Mouse (Mus musculus) left cerebral cortex, adult 2 months (tissue): Measurements from ENCODE around the gene Pdcd1lg2. TPM values are rescaled to one million over a fixed set of nuclear protein-coding genes. Genes with fewer than 3 reads are reported as not detected.

ENCODE experiments used
- DNase-seq, 2 experiments: peaks; one replicate each; pipeline ENCODE4 v3.0.0; 2021 to 2022; ENCODE audit warnings: low spot score in 2 of 2, mixed read lengths in 1 of 2; ENCODE audit errors: extremely low spot score in 1 of 2
- H3K27ac ChIP-seq: fragments of 200-600 bp; 2 replicates; pipeline ENCODE4 v1.8.1; 2022
- H3K4me3 ChIP-seq: fragments of 200-600 bp; 2 replicates; pipeline ENCODE4 v1.8.1; 2022
- CTCF ChIP-seq: fragments of 200-600 bp; IDR thresholded peaks from 2 replicates; pipeline ENCODE4 v1.8.1; 2022; ENCODE audit warnings: antibody characterized with exemption, mild to moderate bottlenecking, moderate library complexity
- intact Hi-C: fragments of 180-260 bp; cut with DNase I; formaldehyde crosslinking; loops from one replicate; pipeline ENCODE4 v1.15.1; 2025
- long read RNA-seq, 2 experiments: library from polyadenylated mRNA; stranded (forward); transcript quantifications; one replicate each; pipeline ENCODE4 v2.0.0; 2021; ENCODE audit warnings: borderline mapping rate in 2 of 2
- total RNA-seq, 2 experiments: library from RNA; stranded (reverse); gene quantifications; 2 replicates each; pipeline ENCODE4 v1.2.3; 2021

The Pdcd1lg2 gene
- total RNA-seq, result under 1 TPM in 1 of 2 experiments, not detected in 1; 0.32 TPM
- long read RNA-seq, experiment 1, result 0 reads
- long read RNA-seq, experiment 2, result 0 reads

DNA sequence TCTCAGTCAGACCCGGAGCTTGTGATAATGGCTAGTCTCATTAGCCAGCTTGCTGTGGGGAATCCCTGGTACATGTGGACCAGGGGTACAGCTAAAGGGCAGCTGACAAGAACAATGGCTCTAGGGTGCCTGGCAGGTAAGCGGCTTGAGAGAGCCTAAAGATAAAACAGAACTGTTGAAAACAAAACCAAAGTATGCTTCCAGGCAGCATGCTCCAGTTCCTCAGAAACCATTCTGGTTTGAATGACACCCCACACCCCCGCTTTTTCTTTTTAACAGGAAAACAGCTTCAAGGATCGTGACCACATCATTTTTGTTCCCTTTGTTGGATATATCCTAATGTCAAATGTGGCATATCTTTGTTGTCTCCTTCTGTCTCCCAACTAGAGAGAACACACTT, at the start of gene Pdcd1lg2:
Gene Pdcd1lg2, plus strand, starts transcription at position 301 of the 400 bp plus-strand sequence.
- intact Hi-C loops, result no loop called here
- no peak within 1 kb of the TSS for H3K27ac ChIP-seq
- no peak for DNase-seq

DNA sequence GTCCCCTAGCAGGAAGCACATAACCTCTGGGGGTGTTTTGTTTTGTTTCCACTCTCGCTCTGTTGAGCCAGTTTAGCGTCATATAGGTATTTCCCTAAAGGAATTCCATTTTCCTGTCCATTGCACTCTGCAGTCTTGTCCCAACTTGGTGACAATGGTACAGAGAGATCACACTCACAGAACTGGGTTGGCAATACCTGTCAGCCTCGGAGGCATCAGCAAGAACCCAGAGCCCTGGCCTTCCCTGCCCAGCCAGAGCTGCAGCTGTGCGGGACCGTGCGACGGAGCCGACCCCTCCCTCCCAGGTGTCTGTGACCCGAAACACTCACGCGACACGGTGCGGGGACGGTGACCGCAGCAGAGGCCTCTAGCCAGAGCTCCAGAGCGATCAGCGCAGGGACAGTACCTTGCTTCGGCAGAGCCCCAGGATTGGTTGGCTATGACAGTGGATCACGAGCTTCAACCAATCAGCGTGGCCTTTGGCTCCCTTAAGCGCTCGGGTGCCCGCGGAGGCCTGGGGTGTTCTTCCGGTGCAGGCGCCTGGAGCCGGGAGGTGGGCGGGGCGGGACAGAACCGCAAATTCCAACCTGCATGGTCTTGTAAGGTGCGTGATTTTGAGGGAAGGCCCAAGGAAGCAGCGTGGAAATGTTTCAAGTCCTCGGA, 49.1 kb upstream of the Pdcd1lg2 start:
- Histone ChIP-seq H3K4me3 (peak overlapping the region; percentile 88), H3K27ac (peak overlapping the region; percentile 87)
- intact Hi-C loops, result loop anchor here (5.0 kb wide), 1 partner anchor 201 kb away; no protein-coding TSS in a partner anchor
- DNase-seq, result peak; percentile 85 to 91
- TF ChIP-seq CTCF, result no peak

More for the DNA sequence above, at the start of gene Pdcd1lg2:
- no peak within 1 kb of the TSS for H3K4me3 ChIP-seq
- TF ChIP-seq CTCF, result no peak

DNA sequence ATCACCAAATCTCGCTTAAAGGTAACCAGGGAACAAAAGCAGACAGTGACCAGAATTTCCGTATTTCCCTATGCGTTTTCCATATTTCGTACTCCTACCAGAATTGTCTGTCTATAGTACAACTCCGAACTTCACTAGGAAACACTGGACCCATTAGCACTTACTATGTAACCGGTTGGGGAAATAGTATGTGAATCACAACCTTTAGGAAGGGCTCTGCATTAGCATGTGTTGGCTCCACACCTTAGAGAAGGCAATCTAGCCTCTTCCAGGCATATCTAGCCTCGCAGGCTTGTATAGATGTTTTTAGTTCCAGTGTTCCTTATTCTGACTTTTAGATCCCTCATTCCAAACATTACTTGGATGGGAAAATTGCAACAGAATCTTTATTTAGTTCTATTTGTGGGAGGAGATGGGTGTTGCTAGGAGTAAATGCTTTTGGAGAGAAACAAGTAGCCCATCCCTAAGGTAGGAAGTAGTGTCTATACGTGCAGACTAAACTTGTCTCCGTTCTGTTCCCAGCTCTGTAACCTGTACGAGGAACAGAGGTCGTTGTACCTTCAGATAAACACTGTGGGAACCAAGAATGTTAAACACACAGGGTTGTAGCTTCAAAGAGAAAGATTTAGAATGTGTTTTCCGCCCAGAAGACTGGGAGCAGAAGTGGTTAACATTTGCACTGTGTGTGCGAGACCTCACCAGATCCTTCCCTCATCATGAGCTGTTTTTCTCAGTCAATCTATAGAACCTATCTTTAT, 48.4 kb upstream of the Pdcd1lg2 start:
- H3K4me3 ChIP-seq, result peak overlapping the region; percentile 88
- TF ChIP-seq CTCF, result no peak
- peak overlapping the region; percentile 61 for H3K27ac ChIP-seq
- no peak for DNase-seq
- intact Hi-C loops, result loop anchor here (5.0 kb wide), 1 partner anchor 200 kb away; no protein-coding TSS in a partner anchor

DNA sequence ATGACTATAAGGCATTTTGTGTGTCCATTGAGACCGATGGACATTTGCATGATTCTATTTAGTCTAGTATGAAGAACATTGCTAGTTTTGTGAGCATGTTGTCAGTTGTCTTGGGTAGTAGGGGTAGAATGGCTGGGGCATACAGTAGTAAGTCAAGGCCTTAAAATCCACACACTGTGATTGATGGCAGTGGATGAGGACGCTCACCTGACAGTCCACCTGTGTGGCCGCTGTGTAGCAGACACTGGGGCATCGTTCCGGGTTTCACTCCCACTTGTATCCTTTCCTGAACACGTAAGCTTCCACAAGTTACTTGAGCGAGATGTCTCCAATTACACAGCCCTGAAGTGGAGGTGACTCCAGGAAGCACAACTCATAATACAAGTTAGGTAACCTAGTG, 47.2 kb upstream of the Pdcd1lg2 start:
- DNase-seq, result no peak
- Histone ChIP-seq H3K4me3 (no peak overlapping the region), H3K27ac (no peak overlapping the region)
- intact Hi-C loops, result loop anchor here (5.0 kb wide), 1 partner anchor 199 kb away; no protein-coding TSS in a partner anchor
- TF ChIP-seq CTCF, result no peak

DNA sequence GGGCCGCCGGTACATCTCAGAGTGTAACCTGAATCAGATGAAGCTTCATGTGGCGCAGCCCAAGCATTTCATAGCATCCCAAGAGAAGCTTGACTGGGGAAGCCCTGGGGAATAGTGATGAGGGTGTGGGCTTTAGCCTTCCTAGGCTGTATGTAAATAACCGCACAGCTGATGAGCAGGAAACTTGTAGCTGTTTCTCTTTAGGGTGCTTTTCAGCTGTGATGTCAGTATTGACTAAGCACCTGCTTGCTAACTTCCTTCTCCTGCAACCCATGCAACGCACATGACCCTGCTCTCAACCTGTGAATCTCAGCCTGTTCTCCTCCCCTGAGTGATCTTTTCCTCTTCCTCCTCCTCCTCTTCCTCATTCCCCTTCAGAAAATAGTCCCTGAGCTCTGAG, 46.6 kb upstream of the Pdcd1lg2 start:
- intact Hi-C loops, result loop anchor here (5.0 kb wide), 1 partner anchor 198 kb away; no protein-coding TSS in a partner anchor
- Histone ChIP-seq H3K4me3 (no peak overlapping the region), H3K27ac (no peak overlapping the region)
- DNase-seq, result no peak
- no peak for TF ChIP-seq CTCF

DNA sequence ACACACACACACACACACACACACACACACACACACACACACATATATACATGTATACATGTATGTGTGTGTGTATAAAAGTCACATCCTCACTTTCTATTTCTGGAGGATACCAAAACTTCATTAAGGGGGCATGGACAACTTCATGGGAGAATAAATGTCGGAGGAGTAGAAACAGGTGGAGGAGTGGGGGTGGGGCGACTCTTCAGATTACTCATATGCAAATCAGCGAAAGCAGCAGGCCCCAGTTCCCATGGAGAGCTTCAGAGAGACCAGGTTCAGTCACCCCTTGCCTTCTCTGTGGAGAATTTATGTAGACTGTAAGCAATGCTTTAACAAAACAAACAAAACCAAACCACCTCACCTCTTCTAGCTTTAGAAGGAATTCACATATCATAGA, 45.6 kb upstream of the Pdcd1lg2 start:
- TF ChIP-seq CTCF, result no peak

DNA sequence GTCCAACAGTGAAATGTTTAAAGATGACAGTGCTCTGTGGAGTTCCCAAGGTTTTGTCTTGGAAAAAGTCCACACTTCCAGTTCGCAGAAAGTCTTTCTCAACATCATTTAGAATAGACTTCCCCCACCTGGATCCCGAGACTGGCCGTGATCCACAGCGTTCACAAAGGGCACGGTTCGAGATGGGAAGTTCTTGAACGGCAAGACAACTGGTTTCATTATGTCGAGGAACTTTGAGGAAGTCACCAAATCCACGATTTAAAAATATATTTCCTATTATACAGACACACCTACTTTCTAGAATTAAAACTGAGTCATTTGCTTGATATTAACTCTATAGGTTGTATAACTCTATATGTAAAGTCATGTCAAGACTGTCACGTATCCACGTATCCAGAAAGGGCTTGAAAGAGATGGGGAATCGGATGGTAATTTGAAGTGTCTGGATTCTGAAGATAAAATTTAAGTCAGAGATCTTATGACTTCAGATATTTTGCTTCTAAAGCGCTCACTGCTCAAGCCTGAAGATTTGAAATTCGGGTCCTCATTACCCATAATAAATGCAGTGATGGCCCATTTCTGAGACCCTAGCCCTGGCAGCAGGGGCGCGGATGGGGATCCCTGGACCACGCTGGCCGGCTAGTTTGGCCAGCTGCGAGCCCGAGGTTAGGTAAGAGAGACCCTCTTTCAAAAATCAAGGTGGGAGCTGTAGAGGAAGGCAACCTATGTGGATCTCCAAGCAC, 44.3 kb upstream of the Pdcd1lg2 start:
- Histone ChIP-seq H3K27ac (peak overlapping the region; percentile 69), H3K4me3 (peak overlapping the region; percentile 59)
- no peak for TF ChIP-seq CTCF
- DNase-seq, result no peak
- intact Hi-C loops, result no loop called here

More for the DNA sequence above, 45.6 kb upstream of the Pdcd1lg2 start:
- DNase-seq, result no peak
- intact Hi-C loops, result no loop called here
- no peak overlapping the region for H3K27ac ChIP-seq
- H3K4me3 ChIP-seq, result no peak overlapping the region

DNA sequence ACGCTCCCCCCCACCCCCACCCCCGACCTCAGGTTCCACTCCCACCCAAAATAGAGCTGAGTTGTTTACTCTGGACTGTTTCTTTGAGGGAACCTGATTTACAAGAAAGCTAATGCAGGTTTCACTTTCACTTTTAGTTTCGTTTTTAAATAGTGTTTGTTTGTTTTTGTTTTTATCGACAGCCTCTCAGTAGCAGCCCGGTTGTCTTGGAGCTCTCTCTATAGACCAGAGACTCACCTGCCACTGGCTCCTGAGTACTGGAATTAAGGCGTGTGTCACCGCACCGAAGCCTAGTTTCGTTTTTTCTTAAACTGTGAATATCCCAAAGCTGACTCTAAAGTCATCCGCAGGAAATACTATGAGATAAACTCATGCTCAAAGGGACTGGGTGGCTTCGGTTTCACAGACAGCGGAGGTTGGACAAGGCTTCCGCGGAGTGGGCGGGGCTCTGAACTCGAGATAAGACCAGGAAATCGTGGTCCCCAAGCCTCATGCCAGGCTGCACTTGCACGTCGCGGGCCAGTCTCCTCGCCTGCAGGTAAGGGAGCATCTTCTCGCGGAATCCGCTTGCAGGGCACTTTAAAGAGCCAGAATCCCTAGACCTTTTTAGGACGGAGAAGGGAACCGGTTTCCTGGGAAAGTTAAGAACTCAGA, 43.6 kb upstream of the Pdcd1lg2 start, which contains the start of the genes Plgrkt and Cd274:
Gene Plgrkt, minus strand, starts transcription at position 422 of the 654 bp plus-strand sequence.
Gene Cd274, plus strand, starts transcription at position 487 of the 654 bp plus-strand sequence.
- peak; percentile 36 to 43 for DNase-seq
- Histone ChIP-seq H3K27ac (peak within 1 kb of the TSS; percentile 69), H3K4me3 (peak within 1 kb of the TSS; percentile 59)
- no peak for TF ChIP-seq CTCF
- intact Hi-C loops, result no loop called here

DNA sequence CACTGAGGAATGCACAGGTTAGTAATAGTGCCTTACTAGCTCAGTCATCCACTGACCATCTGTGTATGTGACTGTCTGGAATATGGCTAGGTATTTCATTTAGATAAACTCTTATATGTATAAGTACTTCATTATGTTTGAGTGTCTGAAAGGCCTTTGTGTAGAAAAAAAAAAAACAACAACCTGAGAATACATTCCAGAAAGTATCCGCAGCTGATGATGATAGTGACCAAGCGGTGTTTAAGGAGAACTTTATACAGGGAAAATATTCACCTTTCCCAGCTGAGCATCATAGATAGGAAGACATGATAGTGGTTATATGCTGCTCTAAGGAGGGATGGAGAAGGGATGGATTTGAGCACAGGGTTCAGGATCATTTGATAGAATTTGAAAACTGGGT, 42.7 kb upstream of the Pdcd1lg2 start:
- Histone ChIP-seq H3K27ac (no peak overlapping the region), H3K4me3 (no peak overlapping the region)
- no peak for DNase-seq
- intact Hi-C loops, result no loop called here
- no peak for TF ChIP-seq CTCF

DNA sequence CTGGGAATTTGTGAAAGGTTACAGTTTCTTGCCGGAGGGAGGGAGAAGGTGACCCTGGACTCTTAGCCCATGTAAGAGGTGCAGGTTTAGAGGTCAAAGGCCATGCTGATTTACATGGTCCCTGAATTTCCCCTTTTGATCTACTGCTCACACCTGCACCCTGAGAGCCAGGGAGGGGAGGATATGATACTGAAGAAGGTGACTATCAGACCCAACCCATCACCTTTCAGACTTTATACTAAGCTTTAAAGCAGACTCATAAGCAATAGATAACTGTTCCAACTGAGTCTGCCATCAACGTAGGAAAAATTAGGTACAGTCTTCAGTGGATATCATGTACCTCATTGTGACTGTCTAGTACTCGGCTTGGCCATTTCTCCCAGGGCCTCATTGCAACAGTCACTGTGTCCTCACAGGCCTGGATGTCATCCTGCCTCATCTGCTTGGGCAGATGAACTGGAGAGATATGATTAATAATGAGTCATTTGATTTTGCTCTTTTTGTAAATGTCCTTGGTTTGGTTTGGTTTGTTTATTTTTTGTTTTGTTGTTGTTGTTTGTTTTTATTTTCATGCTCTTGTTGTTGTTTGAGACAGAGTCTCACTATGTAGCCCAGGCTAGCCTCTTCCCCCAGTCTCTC, 41.9 kb upstream of the Pdcd1lg2 start:
- no peak for TF ChIP-seq CTCF
- intact Hi-C loops, result no loop called here
- DNase-seq, result no peak

DNA sequence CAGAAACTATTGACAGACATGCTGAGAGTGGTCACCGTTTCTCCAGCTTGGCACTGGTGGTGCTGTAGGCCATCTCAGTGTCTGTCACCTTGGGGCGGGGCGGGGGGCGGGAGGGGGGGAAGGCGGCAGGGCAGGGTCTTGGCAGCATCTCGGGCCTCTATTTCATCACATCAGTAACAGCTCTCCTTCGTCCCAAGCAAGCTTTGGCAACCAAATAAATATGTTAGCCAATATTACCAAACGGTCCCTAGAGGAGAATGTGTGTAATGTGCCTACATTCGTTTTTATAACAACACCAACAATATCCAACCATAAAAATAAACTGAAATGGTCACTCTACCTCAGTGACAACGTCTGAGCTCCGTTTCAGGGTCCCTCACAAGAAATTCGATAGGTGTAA, 40.6 kb upstream of the Pdcd1lg2 start:
- no peak overlapping the region for H3K4me3 ChIP-seq
- no peak for DNase-seq
- intact Hi-C loops, result no loop called here
- no peak overlapping the region for H3K27ac ChIP-seq
- no peak for TF ChIP-seq CTCF

More for the DNA sequence above, 41.9 kb upstream of the Pdcd1lg2 start:
- Histone ChIP-seq H3K27ac (no peak overlapping the region), H3K4me3 (no peak overlapping the region)
